Mouse (Mus musculus) heart, adult 11 months (tissue): ENCODE measurements around the gene Dnajc11.
A peak's percentile ranks its signal among the peaks of the same experiment; 100 is the strongest.

ENCODE experiments used
- DNase-seq: peaks from one replicate; pipeline ENCODE4 v3.0.0; 2022

The Dnajc11 gene

GRCm38 (mm10) chr4:151934215-151934572 lies 703 bp downstream of the Dnajc11 start:
- no peak for DNase-seq

GRCm38 (mm10) chr4:151937441-151937840 lies 4.0 kb downstream of the Dnajc11 start:
- DNase-seq, result no peak

GRCm38 (mm10) chr4:151938089-151938488 lies 4.6 kb downstream of the Dnajc11 start:
- no peak for DNase-seq

GRCm38 (mm10) chr4:151946211-151946610 lies 12.7 kb downstream of the Dnajc11 start:
- DNase-seq, result no peak

- peak; percentile 93 for DNase-seq
Measured at GRCm38 (mm10) chr4:151948497-151949471, 15.3 kb downstream of the Dnajc11 start.

- no peak for DNase-seq
Measured at GRCm38 (mm10) chr4:151953209-151953608, 19.7 kb downstream of the Dnajc11 start.

- DNase-seq, result no peak
Measured at GRCm38 (mm10) chr4:151955791-151956190, 22.3 kb downstream of the Dnajc11 start.

GRCm38 (mm10) chr4:151957584-151958315 lies 24.3 kb downstream of the Dnajc11 start:
- no peak for DNase-seq

GRCm38 (mm10) chr4:151959849-151960512 lies 26.5 kb downstream of the Dnajc11 start:
- DNase-seq, result no peak

GRCm38 (mm10) chr4:151960513-151960854 lies 27.0 kb downstream of the Dnajc11 start:
- peak; percentile 92 for DNase-seq

GRCm38 (mm10) chr4:151962817-151963216 lies 29.3 kb downstream of the Dnajc11 start:
- no peak for DNase-seq

- DNase-seq, result no peak
Measured at GRCm38 (mm10) chr4:151968204-151968921, 34.9 kb downstream of the Dnajc11 start.

GRCm38 (mm10) chr4:151972221-151972967 lies 38.9 kb downstream of the Dnajc11 start:
- DNase-seq, result no peak

- DNase-seq, result no peak
Measured at GRCm38 (mm10) chr4:151975441-151975840, 42.0 kb downstream of the Dnajc11 start.

GRCm38 (mm10) chr4:151977748-151978147 lies 44.3 kb downstream of the Dnajc11 start:
- peak; percentile 97 for DNase-seq

GRCm38 (mm10) chr4:151980699-151981098 lies 47.2 kb downstream of the Dnajc11 start:
- peak; percentile 89 for DNase-seq

GRCm38 (mm10) chr4:151981363-151981762 lies 47.9 kb downstream of the Dnajc11 start:
- DNase-seq, result peak; percentile 98

- DNase-seq, result no peak
Measured at GRCm38 (mm10) chr4:151983043-151983442, 49.6 kb downstream of the Dnajc11 start.

GRCm38 (mm10) chr4:151983560-151983959 lies 50.1 kb downstream of the Dnajc11 start:
- no peak for DNase-seq

GRCm38 (mm10) chr4:151985886-151986285 lies 52.4 kb downstream of the Dnajc11 start:
- DNase-seq, result no peak

- DNase-seq, result no peak
Measured at GRCm38 (mm10) chr4:151986650-151987049, 53.2 kb downstream of the Dnajc11 start.

GRCm38 (mm10) chr4:151988014-151988341 lies 54.5 kb downstream of the Dnajc11 start:
- DNase-seq, result no peak
